Mouse (Mus musculus) liver, embryonic 16.5 days (tissue): ENCODE data around the gene Atl2. TPM values are rescaled to one million over a fixed set of nuclear protein-coding genes. Genes with fewer than 3 reads are reported as not detected.

Experiments
- polyA plus RNA-seq: library from polyadenylated mRNA; unstranded; fragments of >200 nt; fragmentation: Nextera tagmentation; extraction: Ambion mirVana; gene quantifications from 2 replicates; pipeline ENCODE4 v1.2.1, GENCODE M21; 2015

Gene Atl2
- polyA plus RNA-seq, 1 experiment from 2014 or later: 29.2 TPM

Other genes with a start within 250 kb of the Atl2 start
- 0.16 and 0.22 TPM in 2 replicates for gene Cyp1b1, start 181.1 kb downstream of the Atl2 start, polyA plus RNA-seq
- 17.2 and 17.7 TPM in 2 replicates for gene Hnrnpll, start 166.2 kb upstream of the Atl2 start, polyA plus RNA-seq
- gene Galm, start 231.3 kb upstream of the Atl2 start, polyA plus RNA-seq: 40.1 and 42.9 TPM in 2 replicates